Mouse (Mus musculus) urinary bladder, postnatal 14 days (tissue): Measurements from ENCODE around the gene Dhx32.
"Not testable (repeated sequence)": the region's sequence is repeated elsewhere in the genome, so short reads cannot be mapped to it uniquely, and the experiment has no call there.

Experiments used
- DNase-seq: peaks from one replicate; pipeline ENCODE4 v3.0.0; 2021; ENCODE audit warnings: low spot score

Gene Dhx32

DNA sequence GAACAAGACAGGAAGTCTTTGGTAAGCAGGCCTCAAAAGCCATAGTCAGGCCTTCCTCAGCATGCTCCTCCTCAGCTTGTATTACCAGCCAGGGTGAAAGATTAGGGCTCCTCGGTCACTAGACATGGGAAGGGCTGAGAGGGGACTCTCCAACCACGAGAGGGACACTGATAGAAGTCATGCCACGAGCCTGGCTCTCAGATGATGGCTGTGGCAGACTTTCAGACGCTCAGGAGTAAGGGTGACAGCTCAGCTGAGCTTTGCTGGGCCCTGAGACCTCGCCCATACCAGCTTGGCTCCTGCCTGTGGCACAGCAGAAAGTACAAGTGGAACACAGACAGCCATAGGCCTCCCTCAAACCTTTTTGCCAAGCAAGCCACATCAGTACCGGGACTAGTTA, 55.5 kb downstream of the Dhx32 start:
- DNase-seq = no peak

DNA sequence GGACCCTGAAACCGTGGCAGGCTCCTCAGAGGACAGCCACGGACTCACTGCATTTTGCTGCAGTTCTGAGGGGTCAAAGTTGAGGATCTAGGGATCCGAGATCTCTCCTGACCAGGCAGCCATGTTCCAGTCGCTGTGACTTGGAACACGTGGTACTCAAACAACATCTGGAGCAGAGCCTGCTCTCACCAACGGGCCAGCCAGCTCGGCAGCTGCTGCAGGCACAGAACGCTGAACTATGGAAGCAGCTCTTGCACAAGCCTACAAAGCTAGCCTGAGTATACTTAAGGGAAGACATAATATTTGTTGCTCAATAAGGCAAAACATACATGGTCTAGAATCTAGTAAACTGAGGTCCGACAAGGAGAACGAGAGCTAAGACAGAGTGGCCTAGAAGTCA, 57.0 kb downstream of the Dhx32 start:
- no peak for DNase-seq

DNA sequence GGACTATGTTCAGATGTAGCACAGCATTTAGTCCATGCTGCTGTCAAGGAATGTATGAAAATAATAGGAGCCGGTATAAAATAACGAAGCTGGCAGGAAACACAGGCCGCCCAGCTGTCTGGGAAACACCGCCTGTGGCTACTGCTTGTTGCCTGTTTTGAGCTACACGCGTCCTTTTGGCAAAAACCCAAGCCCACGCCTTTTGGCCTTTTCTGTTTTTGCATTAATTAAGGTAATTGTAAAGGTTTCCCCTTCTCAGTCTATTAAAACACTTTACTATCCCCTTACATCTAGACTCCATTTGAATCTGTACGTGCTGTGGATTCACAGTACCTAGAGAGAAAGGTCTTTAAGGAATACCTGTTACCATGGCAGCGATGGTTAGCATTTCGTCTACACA, 57.7 kb downstream of the Dhx32 start:
- DNase-seq = no peak

DNA sequence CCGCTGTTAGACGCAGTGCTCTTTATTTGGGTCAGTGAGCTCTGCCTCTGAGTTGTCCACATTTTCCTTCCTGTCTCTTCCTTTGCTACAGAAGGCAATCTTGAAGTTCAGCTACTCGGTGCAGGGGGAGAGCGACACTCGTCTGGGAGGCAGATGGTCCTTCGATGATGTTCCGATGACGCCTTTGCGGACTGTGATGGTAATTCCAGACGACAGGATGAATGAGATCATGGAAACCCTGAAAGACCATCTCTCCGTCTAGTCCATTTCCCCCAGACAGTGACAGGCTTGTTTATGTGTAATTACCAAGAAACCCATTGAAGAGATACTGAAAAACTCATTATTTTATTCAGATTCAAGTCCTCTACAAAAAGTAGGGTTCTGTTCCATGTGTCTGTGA, 61.9 kb downstream of the Dhx32 start:
- DNase-seq = no peak

DNA sequence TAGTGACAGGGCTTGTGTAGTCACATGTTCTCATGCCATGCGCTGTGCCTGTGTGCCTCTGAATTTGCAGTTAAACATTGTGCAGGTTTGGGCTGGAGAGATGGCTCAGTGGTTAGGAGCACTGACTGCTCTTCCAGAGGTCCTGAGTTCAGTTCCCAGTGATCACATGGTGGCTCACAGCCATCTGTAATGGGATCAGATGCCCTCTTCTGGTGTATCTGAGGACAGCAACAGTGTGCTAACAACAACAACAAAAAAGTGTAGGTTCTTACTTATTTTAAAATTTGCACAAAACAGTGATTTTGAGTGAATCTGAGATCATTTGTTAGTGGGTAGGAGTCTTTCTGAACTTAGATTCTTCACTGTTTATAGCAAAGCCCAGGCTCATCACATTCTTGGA, 63.9 kb downstream of the Dhx32 start:
- DNase-seq = no peak

DNA sequence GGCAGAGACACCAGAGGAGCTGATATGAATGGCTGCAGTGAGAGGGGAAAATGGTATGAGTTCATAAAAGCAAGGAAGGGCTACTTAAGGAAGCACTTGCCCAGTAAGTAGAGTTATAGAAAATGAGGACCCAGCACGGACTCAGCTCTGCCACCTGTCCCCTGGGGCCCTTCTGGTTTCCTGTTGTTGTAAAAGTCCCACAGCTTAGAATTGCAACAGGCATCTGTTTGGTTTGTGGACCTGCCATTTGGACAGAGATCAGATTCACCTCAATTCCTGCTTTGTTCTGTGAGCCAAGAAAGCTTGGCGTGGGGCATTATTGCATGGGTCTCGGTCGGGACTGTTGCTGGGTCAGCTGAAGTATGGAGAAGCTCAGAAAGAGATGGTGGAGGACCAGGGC, 67.1 kb downstream of the Dhx32 start:
- no peak for DNase-seq

DNA sequence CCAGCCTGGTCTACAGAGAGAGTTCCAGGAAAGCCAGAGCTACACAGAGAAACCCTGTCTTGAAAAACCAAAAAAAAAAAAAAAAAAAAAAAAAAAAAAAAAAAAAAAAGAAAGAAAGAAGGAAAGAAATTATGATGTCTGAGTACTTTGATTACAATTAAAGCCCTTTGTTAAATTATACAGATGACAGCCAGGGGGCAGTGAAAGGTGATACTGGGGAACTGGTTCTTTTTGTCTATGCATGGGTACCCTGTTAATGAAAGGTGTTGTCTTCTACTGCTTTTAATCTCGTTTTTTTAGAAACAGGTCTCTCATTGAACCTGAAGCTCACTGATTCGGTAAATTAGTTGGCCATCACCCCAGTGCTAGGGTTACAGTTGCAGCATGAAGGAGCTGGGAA, 75.2 kb downstream of the Dhx32 start:
- DNase-seq = no peak

DNA sequence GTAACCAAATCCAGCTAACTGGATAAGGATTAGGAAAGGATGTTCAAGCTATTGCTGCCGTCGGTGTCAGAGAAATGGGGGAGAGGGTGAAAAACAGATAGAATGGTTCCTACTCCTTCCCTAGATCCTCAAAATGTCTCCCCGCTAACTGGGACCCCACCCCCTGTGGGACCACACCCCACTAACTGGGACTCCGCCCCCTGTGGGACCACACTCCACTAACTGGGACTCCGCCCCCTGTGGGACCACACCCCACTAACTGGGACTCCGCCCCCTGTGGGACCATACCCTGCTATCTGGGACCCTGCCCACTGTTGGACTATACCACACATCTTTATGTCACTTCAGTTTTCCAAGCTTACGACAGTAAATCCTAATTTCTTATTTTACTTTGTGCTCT, 78.6 kb downstream of the Dhx32 start:
- DNase-seq = no peak

DNA sequence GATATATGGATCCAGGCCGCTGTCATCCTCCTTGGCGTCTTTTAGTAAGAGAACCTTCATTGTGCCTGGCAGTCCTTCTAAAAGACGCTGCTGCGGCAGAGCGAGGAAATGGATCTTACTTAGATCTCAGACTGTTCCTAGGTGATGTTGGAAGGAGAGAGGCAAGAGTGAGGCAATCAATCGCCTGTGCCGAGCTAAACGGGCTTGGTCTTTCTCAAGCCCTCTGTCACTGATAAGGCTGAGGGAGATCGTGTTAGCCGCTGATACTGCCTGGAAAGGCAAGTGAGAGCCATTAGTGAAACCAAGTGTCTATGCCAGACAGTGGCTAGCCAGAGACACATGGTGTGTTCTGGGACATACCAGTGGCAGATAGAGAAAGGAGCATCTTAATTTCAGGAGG, 80.2 kb downstream of the Dhx32 start:
- no peak for DNase-seq

DNA sequence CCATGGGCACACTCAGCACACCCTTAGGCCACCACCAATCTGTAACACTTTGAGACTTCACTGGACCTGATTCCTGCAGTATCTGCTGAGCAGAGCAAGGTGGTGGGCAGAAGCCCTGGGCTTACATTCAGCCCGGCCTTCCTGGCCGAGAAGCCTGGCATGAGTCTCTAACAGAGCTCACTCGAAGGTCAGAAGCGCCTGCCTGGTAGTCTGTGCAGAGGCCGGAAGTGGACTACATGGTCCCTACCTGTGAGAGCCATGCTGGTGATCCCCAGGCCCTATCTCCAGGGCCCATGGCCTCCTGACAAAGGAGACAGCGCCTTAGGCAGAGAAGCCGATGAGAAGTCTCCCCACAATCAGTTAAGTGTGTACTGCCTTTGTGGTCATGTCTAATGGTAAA, 81.2 kb downstream of the Dhx32 start:
- DNase-seq = no peak

DNA sequence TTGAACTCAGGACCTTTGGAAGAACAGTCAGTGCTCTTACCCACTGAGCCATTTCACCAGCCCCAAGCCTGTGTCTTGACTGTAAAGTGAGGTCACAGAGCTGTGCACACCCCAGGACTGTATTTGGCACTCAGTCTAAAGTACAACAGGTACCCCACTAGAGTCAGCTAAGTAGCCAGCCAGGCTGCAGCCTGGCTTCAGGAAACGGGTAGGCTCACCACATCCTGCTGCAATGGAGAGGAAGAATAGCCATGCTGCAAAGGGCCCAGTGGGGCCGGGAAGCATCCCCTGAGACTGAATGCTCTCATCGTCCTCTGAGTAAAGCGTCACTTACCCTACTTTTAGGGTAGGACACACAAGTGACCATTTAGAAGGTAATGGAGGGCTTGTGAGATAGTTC, 82.6 kb downstream of the Dhx32 start:
- no peak for DNase-seq

DNA sequence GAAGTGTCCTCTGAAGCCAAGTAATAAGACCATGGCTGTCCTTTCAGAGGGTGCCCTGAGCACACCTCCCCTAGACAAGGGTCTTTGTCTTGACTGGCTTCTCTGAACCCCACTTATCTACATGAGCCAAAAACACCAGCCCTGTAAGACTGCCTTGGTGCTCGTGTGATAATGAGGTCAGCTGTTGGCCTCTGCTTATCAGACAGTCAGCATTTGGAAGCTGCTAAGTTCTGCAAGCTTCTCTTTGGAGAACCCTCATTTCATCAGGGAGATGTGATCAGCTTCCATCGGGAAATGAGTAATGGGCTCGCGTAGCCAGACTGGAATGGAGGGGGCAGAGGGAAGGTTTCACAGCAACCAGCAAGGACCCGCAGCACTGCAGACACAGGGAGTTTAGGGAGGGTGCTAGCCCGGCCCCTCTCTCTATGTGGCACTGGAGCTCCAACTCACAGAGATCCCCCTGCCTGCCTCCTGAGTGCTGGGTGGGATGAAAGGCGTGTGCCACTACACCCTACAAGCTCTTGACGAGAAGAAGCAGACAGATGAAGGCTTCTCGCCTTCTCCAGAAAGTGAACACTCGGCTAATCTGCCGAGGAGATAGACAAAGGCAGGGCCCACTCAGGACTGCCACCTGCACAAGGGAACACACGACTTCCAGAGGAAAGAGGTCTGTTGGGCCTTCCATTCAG, 84.4 kb downstream of the Dhx32 start:
- no peak for DNase-seq

DNA sequence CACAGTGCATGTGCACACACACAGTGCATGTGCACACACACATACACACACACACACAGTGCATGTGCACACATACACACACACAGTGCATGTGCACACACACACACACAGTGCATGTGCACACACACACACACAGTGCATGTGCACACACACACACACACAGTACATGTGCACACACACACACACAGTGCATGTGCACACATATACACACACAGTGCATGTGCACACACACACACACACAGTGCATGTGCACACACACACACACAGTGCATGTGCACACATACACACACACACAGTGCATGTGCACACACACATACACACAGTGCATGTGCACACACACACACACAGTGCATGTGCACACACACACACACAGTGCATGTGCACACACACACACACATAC, 96.9 kb downstream of the Dhx32 start:
- not testable (repeated sequence) for DNase-seq

DNA sequence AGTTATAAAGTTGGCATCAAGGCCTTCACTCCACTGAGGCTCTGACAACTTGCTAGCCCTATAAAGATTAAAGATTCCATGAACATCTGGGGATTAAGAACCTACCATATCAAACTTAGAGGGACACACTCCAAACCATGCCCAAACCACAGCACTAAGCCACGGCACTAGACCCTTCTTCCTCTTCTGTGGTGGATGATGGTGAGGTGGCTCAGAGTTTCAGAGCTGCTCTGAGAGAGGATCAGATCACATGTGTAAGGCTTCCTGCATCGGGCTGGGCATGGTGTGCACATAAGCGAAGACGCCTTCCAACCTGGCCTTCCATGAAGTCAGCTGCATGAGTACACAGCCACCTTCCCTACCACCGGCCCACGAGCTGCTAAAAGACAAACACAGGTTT, 97.8 kb downstream of the Dhx32 start:
- DNase-seq = no peak

DNA sequence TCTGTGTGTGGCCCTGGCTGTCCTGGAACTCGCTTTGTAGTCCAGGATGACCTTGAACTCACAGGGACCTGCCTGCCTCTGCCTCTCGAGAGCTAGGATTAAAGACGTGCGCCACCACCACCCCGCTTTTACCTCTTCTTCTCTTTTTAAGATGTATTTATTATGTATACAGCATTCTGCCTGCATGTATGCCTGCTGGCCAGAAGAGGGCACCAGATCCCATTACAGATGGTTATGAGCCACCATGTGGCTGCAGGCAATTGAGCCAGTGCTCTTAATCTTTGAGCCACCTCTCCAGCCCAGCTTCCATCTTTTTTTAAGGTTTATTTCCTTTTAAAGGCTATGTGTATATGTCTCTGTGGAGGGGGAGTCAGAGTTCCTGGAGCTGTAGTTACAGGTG, 98.4 kb downstream of the Dhx32 start:
- no peak for DNase-seq

DNA sequence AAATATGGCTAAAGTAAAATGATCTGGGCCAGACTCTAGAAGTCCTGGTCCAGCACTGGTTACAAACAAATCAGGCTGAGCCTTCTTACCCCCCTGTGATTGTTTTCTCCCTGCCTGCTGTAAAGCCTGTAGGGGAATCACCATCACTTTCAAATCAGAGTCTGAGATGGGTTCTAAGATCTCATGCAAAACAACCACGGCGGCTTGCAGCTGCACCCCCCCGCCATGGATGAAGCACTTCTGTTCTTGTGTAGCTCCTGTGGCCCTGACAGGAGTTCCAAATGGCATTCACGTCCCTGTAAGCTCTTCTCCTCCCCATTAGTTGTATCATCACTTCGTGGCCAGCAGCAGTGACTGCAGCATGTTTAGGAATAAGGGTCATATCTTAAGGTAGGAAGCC, 98.9 kb downstream of the Dhx32 start:
- DNase-seq = no peak

DNA sequence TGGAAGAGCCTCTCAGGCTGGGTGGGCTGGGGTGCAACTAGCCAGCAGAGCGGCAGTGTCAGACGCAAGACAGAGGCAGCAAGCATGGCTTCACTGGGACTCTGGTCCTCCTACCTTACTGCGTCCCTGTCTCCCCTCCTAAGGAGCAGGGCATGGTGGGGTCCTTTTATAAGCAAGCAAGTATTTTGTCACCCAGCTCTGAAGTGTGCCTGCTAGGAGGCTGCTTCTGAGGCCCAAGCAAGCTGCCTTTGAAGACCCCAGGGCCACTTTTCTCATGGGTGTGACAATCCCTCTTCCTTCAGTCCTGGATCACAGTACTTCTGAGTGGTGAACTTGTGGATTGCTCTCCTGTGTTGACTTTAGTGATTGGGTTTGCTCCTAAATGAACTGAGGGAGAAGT, 102.6 kb downstream of the Dhx32 start, which contains the start of gene Mmp21:
Mmp21 (minus strand) TSS at position 101 of the 400 bp plus-strand sequence.
- no peak for DNase-seq

DNA sequence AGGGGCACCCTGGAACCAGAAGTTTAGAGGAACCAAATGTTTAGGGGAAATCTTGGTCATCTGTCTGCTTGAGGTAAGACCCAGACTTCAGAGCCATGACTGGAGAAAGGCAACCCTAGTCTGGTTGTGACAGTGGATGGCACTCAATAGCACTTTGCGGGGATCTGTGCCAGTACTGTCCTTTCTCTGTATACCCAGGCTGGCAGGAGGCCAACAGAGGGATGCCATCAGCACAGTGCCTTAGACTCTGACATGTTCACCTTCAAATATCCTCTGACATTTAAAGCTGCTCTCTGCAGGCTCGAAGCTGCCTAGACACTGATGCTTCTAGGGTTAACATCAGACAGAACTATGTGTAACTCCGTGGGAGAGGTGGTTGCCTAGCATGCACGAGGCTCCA, 103.1 kb downstream of the Dhx32 start:
- DNase-seq = no peak

DNA sequence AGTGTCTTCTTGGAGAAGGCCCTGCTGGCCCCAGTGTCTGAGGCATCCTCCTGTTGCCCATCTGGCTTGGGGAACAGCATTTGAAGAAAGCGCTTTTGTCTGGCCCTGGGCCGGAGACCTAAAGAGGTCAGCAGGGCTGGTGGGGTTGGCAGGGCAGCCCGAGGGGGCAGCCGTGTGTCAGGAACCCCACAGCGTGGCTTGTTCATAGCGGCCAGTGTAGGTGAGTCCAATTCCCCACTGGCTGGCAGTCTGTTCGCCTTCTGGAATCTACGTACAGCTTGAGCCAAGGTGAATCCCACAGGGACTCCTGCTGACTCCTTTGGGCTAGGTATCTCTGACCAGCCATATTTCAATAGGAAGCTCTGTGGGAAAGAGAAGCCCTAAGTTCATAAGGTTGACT, 103.8 kb downstream of the Dhx32 start:
- no peak for DNase-seq

DNA sequence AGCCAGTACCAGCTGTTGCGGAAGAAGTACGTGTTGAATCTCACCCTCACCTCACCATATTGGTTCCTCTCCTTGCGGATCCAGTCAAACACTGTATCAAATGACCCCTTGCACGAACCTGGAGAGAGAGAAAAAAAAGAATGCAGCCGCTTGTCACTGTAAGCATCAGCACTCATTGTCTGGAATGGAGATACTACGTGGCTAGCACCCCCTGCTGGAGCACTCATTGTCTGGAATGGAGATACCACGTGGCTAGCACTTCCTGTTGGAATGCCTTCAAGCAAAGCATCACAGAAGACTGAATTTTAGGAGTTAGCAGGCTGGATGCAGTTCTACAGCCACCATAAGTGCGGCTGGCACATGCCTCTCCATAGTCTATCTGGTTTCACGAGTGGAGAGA, 106.5 kb downstream of the Dhx32 start:
- DNase-seq = no peak
